Mouse (Mus musculus): ENCODE results near the gene Pkd1. TPM values are rescaled to one million over a fixed set of nuclear protein-coding genes. Genes with fewer than 3 reads are reported as not detected.
A peak's percentile ranks its signal among the peaks of the same experiment; 100 is the strongest.

Gene Pkd1
- polyA plus RNA-seq, 1 experiment from 2014 or later: 35.9 TPM

GRCm38 (mm10) chr17:24617561-24618194 lies 68.0 kb downstream of the Pkd1 start:
- Histone ChIP-seq H3K9ac (replicated peaks; ENCODE audit: low read depth, low read length) (no peak overlapping the region), H3K27ac (ENCODE audit: low read length) (no peak overlapping the region), H3K36me3 (ENCODE audit: control insufficient read depth, insufficient read depth, low read length) (peaks cover 78% of the 10 kb centered on the region), H3K27me3 (ENCODE audit: control insufficient read depth, insufficient read depth, low read length) (no peaks in the 10 kb centered on the region), H3K4me2 (replicated peaks; ENCODE audit: low read depth, low read length) (no peak overlapping the region), H3K4me3 (ENCODE audit: low read depth, low read length) (no peak overlapping the region), H3K4me1 (ENCODE audit: control insufficient read depth, insufficient read depth, low read length) (no peaks in the 10 kb centered on the region), H3K9me3 (ENCODE audit: control insufficient read depth, low read depth, low read length) (no peaks in the 10 kb centered on the region)
- no peak for ATAC-seq (ENCODE audit: insufficient number of reproducible peaks, insufficient read depth, low FRiP score, low read depth)
- 84% methylated on average over 14 of the region's 14 CpGs for WGBS

- 95% methylated on average over 8 of the region's 8 CpGs for WGBS
- Histone ChIP-seq H3K36me3 (ENCODE audit: control insufficient read depth, insufficient read depth, low read length) (peaks cover 78% of the 10 kb centered on the region), H3K4me2 (replicated peaks; ENCODE audit: low read depth, low read length) (no peak overlapping the region), H3K9me3 (ENCODE audit: control insufficient read depth, low read depth, low read length) (no peaks in the 10 kb centered on the region), H3K4me3 (ENCODE audit: low read depth, low read length) (no peak overlapping the region), H3K9ac (replicated peaks; ENCODE audit: low read depth, low read length) (no peak overlapping the region), H3K4me1 (ENCODE audit: control insufficient read depth, insufficient read depth, low read length) (no peaks in the 10 kb centered on the region), H3K27ac (ENCODE audit: low read length) (no peak overlapping the region), H3K27me3 (ENCODE audit: control insufficient read depth, insufficient read depth, low read length) (no peaks in the 10 kb centered on the region)
- no peak for ATAC-seq (ENCODE audit: insufficient number of reproducible peaks, insufficient read depth, low FRiP score, low read depth)
Observed at GRCm38 (mm10) chr17:24625472-24625871, 75.8 kb downstream of the Pkd1 start.

- Histone ChIP-seq H3K27me3 (ENCODE audit: control insufficient read depth, insufficient read depth, low read length) (no peaks in the 10 kb centered on the region), H3K4me3 (ENCODE audit: low read depth, low read length) (no peak overlapping the region), H3K9ac (replicated peaks; ENCODE audit: low read depth, low read length) (no peak overlapping the region), H3K4me1 (ENCODE audit: control insufficient read depth, insufficient read depth, low read length) (peaks cover 9% of the 10 kb centered on the region; the same call in 1 of the 2 replicates), H3K27ac (ENCODE audit: low read length) (no peak overlapping the region), H3K9me3 (ENCODE audit: control insufficient read depth, low read depth, low read length) (no peaks in the 10 kb centered on the region), H3K36me3 (ENCODE audit: control insufficient read depth, insufficient read depth, low read length) (peaks cover 52% of the 10 kb centered on the region), H3K4me2 (replicated peaks; ENCODE audit: low read depth, low read length) (no peak overlapping the region)
- no peak for ATAC-seq (ENCODE audit: insufficient number of reproducible peaks, insufficient read depth, low FRiP score, low read depth)
- 53% methylated on average over 5 of the region's 5 CpGs for WGBS
Observed at GRCm38 (mm10) chr17:24628646-24629045, 79.0 kb downstream of the Pkd1 start.

- Histone ChIP-seq H3K9ac (replicated peaks; ENCODE audit: low read depth, low read length) (no peak overlapping the region), H3K4me3 (ENCODE audit: low read depth, low read length) (no peak overlapping the region), H3K4me2 (replicated peaks; ENCODE audit: low read depth, low read length) (no peak overlapping the region), H3K27me3 (ENCODE audit: control insufficient read depth, insufficient read depth, low read length) (no peaks in the 10 kb centered on the region), H3K36me3 (ENCODE audit: control insufficient read depth, insufficient read depth, low read length) (peaks cover 39% of the 10 kb centered on the region), H3K9me3 (ENCODE audit: control insufficient read depth, low read depth, low read length) (no peaks in the 10 kb centered on the region), H3K27ac (ENCODE audit: low read length) (no peak overlapping the region), H3K4me1 (ENCODE audit: control insufficient read depth, insufficient read depth, low read length) (peaks cover 9% of the 10 kb centered on the region; the same call in 1 of the 2 replicates)
- no peak for ATAC-seq (ENCODE audit: insufficient number of reproducible peaks, insufficient read depth, low FRiP score, low read depth)
- 88% methylated on average over 14 of the region's 14 CpGs for WGBS
Observed at GRCm38 (mm10) chr17:24630072-24630471, 80.4 kb downstream of the Pkd1 start.

GRCm38 (mm10) chr17:24632167-24632812 lies 82.7 kb downstream of the Pkd1 start, which contains the start of the genes Tsc2 and Nthl1:
Gene Tsc2 (minus strand): TSS chr17:24632630.
Gene Nthl1 (plus strand): TSS chr17:24632680.
- peak; percentile 80; the same call in 1 of the 2 replicates for ATAC-seq (ENCODE audit: insufficient number of reproducible peaks, insufficient read depth, low FRiP score, low read depth)
- Histone ChIP-seq H3K9me3 (ENCODE audit: control insufficient read depth, low read depth, low read length) (no peaks in the 10 kb centered on the region), H3K36me3 (ENCODE audit: control insufficient read depth, insufficient read depth, low read length) (peaks cover 19% of the 10 kb centered on the region), H3K27ac (ENCODE audit: low read length) (peak within 1 kb of the TSS; percentile 92), H3K9ac (replicated peaks; ENCODE audit: low read depth, low read length) (peak within 1 kb of the TSS; percentile 67), H3K4me3 (ENCODE audit: low read depth, low read length) (peak within 1 kb of the TSS; percentile 67), H3K4me1 (ENCODE audit: control insufficient read depth, insufficient read depth, low read length) (peaks cover 9% of the 10 kb centered on the region; the same call in 1 of the 2 replicates), H3K4me2 (replicated peaks; ENCODE audit: low read depth, low read length) (peak within 1 kb of the TSS; percentile 73), H3K27me3 (ENCODE audit: control insufficient read depth, insufficient read depth, low read length) (no peaks in the 10 kb centered on the region)
- 1% methylated on average over 51 of the region's 51 CpGs for WGBS

GRCm38 (mm10) chr17:24632813-24633449 lies 83.3 kb downstream of the Pkd1 start:
- Histone ChIP-seq H3K27ac (ENCODE audit: low read length) (peak overlapping the region; percentile 92), H3K36me3 (ENCODE audit: control insufficient read depth, insufficient read depth, low read length) (peaks cover 15% of the 10 kb centered on the region), H3K9ac (replicated peaks; ENCODE audit: low read depth, low read length) (peak overlapping the region; percentile 67), H3K4me2 (replicated peaks; ENCODE audit: low read depth, low read length) (peak overlapping the region; percentile 73), H3K4me3 (ENCODE audit: low read depth, low read length) (peak overlapping the region; percentile 67), H3K9me3 (ENCODE audit: control insufficient read depth, low read depth, low read length) (no peaks in the 10 kb centered on the region), H3K4me1 (ENCODE audit: control insufficient read depth, insufficient read depth, low read length) (peaks cover 9% of the 10 kb centered on the region; the same call in 1 of the 2 replicates), H3K27me3 (ENCODE audit: control insufficient read depth, insufficient read depth, low read length) (no peaks in the 10 kb centered on the region)
- ATAC-seq (ENCODE audit: insufficient number of reproducible peaks, insufficient read depth, low FRiP score, low read depth): peak; percentile 53; the same call in 1 of the 2 replicates
- 8% methylated on average over 22 of the region's 22 CpGs for WGBS

GRCm38 (mm10) chr17:24633831-24634230 lies 84.2 kb downstream of the Pkd1 start:
- Histone ChIP-seq H3K9ac (replicated peaks; ENCODE audit: low read depth, low read length) (no peak overlapping the region), H3K27ac (ENCODE audit: low read length) (peak overlapping the region; percentile 92; the same call in 1 of the 2 replicates), H3K4me1 (ENCODE audit: control insufficient read depth, insufficient read depth, low read length) (peaks cover 14% of the 10 kb centered on the region; the same call in 1 of the 2 replicates), H3K4me2 (replicated peaks; ENCODE audit: low read depth, low read length) (no peak overlapping the region), H3K4me3 (ENCODE audit: low read depth, low read length) (no peak overlapping the region), H3K9me3 (ENCODE audit: control insufficient read depth, low read depth, low read length) (no peaks in the 10 kb centered on the region), H3K36me3 (ENCODE audit: control insufficient read depth, insufficient read depth, low read length) (peaks cover 14% of the 10 kb centered on the region), H3K27me3 (ENCODE audit: control insufficient read depth, insufficient read depth, low read length) (no peaks in the 10 kb centered on the region)
- 93% methylated on average over 11 of the region's 11 CpGs for WGBS
- no peak for ATAC-seq (ENCODE audit: insufficient number of reproducible peaks, insufficient read depth, low FRiP score, low read depth)

- no peak for ATAC-seq (ENCODE audit: insufficient number of reproducible peaks, insufficient read depth, low FRiP score, low read depth)
- peaks cover 25% of the 10 kb centered on the region; the same call in 1 of the 2 replicates for H3K4me1 ChIP-seq (ENCODE audit: control insufficient read depth, insufficient read depth, low read length)
- H3K9me3 ChIP-seq (ENCODE audit: control insufficient read depth, low read depth, low read length): no peaks in the 10 kb centered on the region
- H3K36me3 ChIP-seq (ENCODE audit: control insufficient read depth, insufficient read depth, low read length): peaks cover 13% of the 10 kb centered on the region; the same call in 1 of the 2 replicates
- H3K27me3 ChIP-seq (ENCODE audit: control insufficient read depth, insufficient read depth, low read length): no peaks in the 10 kb centered on the region
- WGBS: 74% methylated on average over 4 of the region's 4 CpGs
- H3K4me2 ChIP-seq (replicated peaks; ENCODE audit: low read depth, low read length): no peak overlapping the region
- no peak overlapping the region for H3K27ac ChIP-seq (ENCODE audit: low read length)
- no peak overlapping the region for H3K9ac ChIP-seq (replicated peaks; ENCODE audit: low read depth, low read length)
- no peak overlapping the region for H3K4me3 ChIP-seq (ENCODE audit: low read depth, low read length)
Observed at GRCm38 (mm10) chr17:24635024-24635423, 85.4 kb downstream of the Pkd1 start.
